26 mouse cellular contexts compared by ENCODE assay signal in the genomic region with DNA sequence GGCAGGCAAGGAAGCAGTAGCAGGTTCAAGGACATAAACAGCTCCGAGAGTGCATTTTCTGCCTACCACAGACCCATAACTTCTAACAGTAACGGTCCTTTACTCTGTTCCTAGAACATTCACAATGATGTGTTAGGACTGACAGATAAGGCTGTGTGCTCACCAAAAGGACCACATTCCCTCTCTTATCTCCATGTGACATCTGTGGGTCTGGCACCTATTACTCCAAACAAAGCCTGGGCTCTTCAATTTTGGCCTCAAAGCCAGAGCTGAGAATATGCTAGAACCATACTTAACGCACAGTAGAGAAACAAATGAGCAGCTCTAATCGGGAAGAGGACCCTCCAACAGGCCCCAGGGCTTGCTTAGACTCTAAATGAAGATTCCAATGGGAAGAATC. TPM values are rescaled to one million over a fixed set of nuclear protein-coding genes. Genes with fewer than 3 reads are reported as not detected.
DNase-seq lines count a peak whose midpoint lies in the region; ATAC-seq and TF ChIP-seq lines count a peak whose summit lies in the region.
"Had no signal": no experiment of that assay in that cellular context is flagged by ENCODE, and none has a peak within 500 bp of the region (broad histone marks: within the 10 kb centered on the region; RNA-seq: fewer than 3 reads in every experiment).

No protein-coding gene starts in this region.

- peaks cover 58% of the 10 kb centered on the region for H3K4me1 ChIP-seq in E14TG2a.4 (replicated peaks; ENCODE audit: low read depth, low read length)
- H3K4me1 ChIP-seq in MEL (ENCODE audit: control insufficient read depth in 1 of 2, insufficient read depth in 2 of 2, low read length in 2 of 2), result peaks cover 6 to 25% of the 10 kb centered on the region in 2 experiments; a peak in 3 of 4 replicates
- peaks cover 8% of the 10 kb centered on the region; the same call in 1 of the 2 replicates for H3K4me1 ChIP-seq in liver, postnatal 0 days (ENCODE audit: insufficient read depth)
- no peaks in the 10 kb centered on the region for H3K4me1 ChIP-seq in kidney, embryonic 14.5 days (ENCODE audit: control insufficient read depth, insufficient read depth, low read length)
- H3K4me1 ChIP-seq: embryonic facial prominence, embryonic 15.5 days had no signal

- no peak overlapping the region for H3K27ac ChIP-seq in MEL (ENCODE audit: control insufficient read depth, low read depth, low read length)
- H3K27ac ChIP-seq in liver, postnatal 0 days (ENCODE audit: low read depth), result no peak overlapping the region
- H3K27ac ChIP-seq in kidney, embryonic 14.5 days (ENCODE audit: low read depth, low read length), result no peak overlapping the region
- H3K27ac ChIP-seq: embryonic facial prominence, embryonic 15.5 days; forebrain, embryonic 10.5 days; heart, embryonic 13.5 days; hindbrain, embryonic 15.5 days had no signal

- no peak for TF ChIP-seq CTCF in E14TG2a.4 (conservative IDR thresholded peaks at IDR 0.05; ENCODE audit: low read length)
- no peak for TF ChIP-seq CTCF in MEL (IDR thresholded peaks at IDR 0.05 in 2 of 3, conservative IDR thresholded peaks at IDR 0.05 in 1 of 3; ENCODE audit: control insufficient read depth in 1 of 3, insufficient read depth in 1 of 3, low read depth in 2 of 3, low read length in 3 of 3, poor library complexity in 1 of 3, severe bottlenecking in 1 of 3)
- TF ChIP-seq CTCF in liver, postnatal 0 days (IDR thresholded peaks at IDR 0.05; ENCODE audit: low read depth), result no peak

- TF ChIP-seq RAD21 in MEL (IDR thresholded peaks at IDR 0.05; ENCODE audit: low read depth, low read length), result no peak

- no peaks in the 10 kb centered on the region for H3K9me3 ChIP-seq in E14TG2a.4 (ENCODE audit: low read length)
- no peaks in the 10 kb centered on the region for H3K9me3 ChIP-seq in MEL (replicated peaks; ENCODE audit: insufficient read depth, low read length)
- no peaks in the 10 kb centered on the region for H3K9me3 ChIP-seq in liver, postnatal 0 days (ENCODE audit: low read length)
- no peaks in the 10 kb centered on the region for H3K9me3 ChIP-seq in kidney, embryonic 14.5 days (ENCODE audit: control insufficient read depth, low read length)
- H3K9me3 ChIP-seq: embryonic facial prominence, embryonic 15.5 days; forebrain, embryonic 10.5 days; heart, embryonic 13.5 days; hindbrain, embryonic 15.5 days had no signal

- H3K79me2 ChIP-seq in MEL (ENCODE audit: control insufficient read depth, insufficient read depth, low read length, poor library complexity), result peaks cover 7% of the 10 kb centered on the region; the same call in 1 of the 2 replicates

- no peak for TF ChIP-seq POLR2A in MEL (IDR thresholded peaks at IDR 0.05; ENCODE audit: control insufficient read depth in 1 of 2, insufficient read depth in 1 of 2, low read depth in 1 of 2, low read length in 2 of 2, poor library complexity in 1 of 2)

- no peak for ATAC-seq in liver, postnatal 0 days
- ATAC-seq in kidney, embryonic 14.5 days (ENCODE audit: low FRiP score, low TSS enrichment), result no peak
- ATAC-seq: activated CD4-positive, CD25-positive, alpha-beta regulatory T cell, adult 4 months; CD4-positive, CD25-positive, alpha-beta regulatory T cell, adult 4 months; forebrain, embryonic 14.5 days had no signal

- WGBS in liver, postnatal 0 days (ENCODE audit: insufficient replicate concordance), result 41% methylated on average over 4 of the region's 4 CpGs
- WGBS in kidney, embryonic 14.5 days, result 72% methylated on average over 4 of the region's 4 CpGs

- H3K36me3 ChIP-seq in E14TG2a.4 (ENCODE audit: insufficient read depth, low read length), result no peaks in the 10 kb centered on the region
- H3K36me3 ChIP-seq in MEL (ENCODE audit: control insufficient read depth in 1 of 2, insufficient read depth in 2 of 2, low read length in 2 of 2), result peaks cover 0 to 13% of the 10 kb centered on the region in 2 experiments; a peak in 2 of 4 replicates
- no peaks in the 10 kb centered on the region for H3K36me3 ChIP-seq in liver, postnatal 0 days (replicated peaks; ENCODE audit: insufficient read depth, low read length)
- no peaks in the 10 kb centered on the region for H3K36me3 ChIP-seq in kidney, embryonic 14.5 days (ENCODE audit: control insufficient read depth, insufficient read depth, low read length)
- H3K36me3 ChIP-seq: embryonic facial prominence, embryonic 15.5 days; forebrain, embryonic 10.5 days; heart, embryonic 13.5 days; hindbrain, embryonic 15.5 days had no signal

- H3K27me3 ChIP-seq in E14TG2a.4 (ENCODE audit: insufficient read depth, low read length) (no peaks in the 10 kb centered on the region), MEL (ENCODE audit: control insufficient read depth in 1 of 2, insufficient read depth in 2 of 2, low read length in 2 of 2) (no peaks in the 10 kb centered on the region)
- no peaks in the 10 kb centered on the region for H3K27me3 ChIP-seq in liver, postnatal 0 days (ENCODE audit: insufficient read depth, low read length)
- H3K27me3 ChIP-seq in kidney, embryonic 14.5 days (ENCODE audit: control insufficient read depth, insufficient read depth, low read length), result no peaks in the 10 kb centered on the region
- H3K27me3 ChIP-seq: hindbrain, embryonic 15.5 days had no signal

- DNase-seq in 416B (ENCODE audit: low read depth) (peak; percentile 53), MEL (ENCODE audit: low read depth, low spot score) (no peak)
- no peak for DNase-seq in liver, postnatal 0 days
- no peak for DNase-seq in thymus, postnatal 25 days
- DNase-seq: adrenal gland, adult 2 months; adrenal gland, postnatal 25 days; B cell, adult 2 months; cerebellum, adult 2 months; cerebellum, postnatal 10 days; gastrocnemius, postnatal 36 days; heart, adult 11 months; heart, postnatal 36 days had no signal

- no peak for TF ChIP-seq EP300 in MEL (IDR thresholded peaks at IDR 0.05; ENCODE audit: low read depth in 1 of 2, low read length in 2 of 2)
- peak; percentile 32; the same call in 1 of the 2 replicates for TF ChIP-seq EP300 in liver, postnatal 0 days (IDR thresholded peaks at IDR 0.05; ENCODE audit: low read depth)

- H3K4me3 ChIP-seq in E14TG2a.4 (replicated peaks; ENCODE audit: low read length) (peak overlapping the region; percentile 50), MEL (ENCODE audit: control insufficient read depth in 1 of 2, insufficient read depth in 1 of 2, low read depth in 2 of 2, low read length in 2 of 2) (no peak overlapping the region)
- no peak overlapping the region for H3K4me3 ChIP-seq in liver, postnatal 0 days (ENCODE audit: low read depth, low read length)
- H3K4me3 ChIP-seq in kidney, embryonic 14.5 days (ENCODE audit: low read length), result no peak overlapping the region
- H3K4me3 ChIP-seq: embryonic facial prominence, embryonic 15.5 days; erythroblast, embryonic 14.5 days; forebrain, embryonic 10.5 days; heart, embryonic 13.5 days; hindbrain, embryonic 15.5 days had no signal

- H3K9ac ChIP-seq in MEL (ENCODE audit: control insufficient read depth, low read depth, low read length, poor library complexity, severe bottlenecking), result no peak overlapping the region
- no peak overlapping the region for H3K9ac ChIP-seq in liver, postnatal 0 days (replicated peaks)
- H3K9ac ChIP-seq in kidney, embryonic 14.5 days (ENCODE audit: low read depth, low read length), result no peak overlapping the region
- H3K9ac ChIP-seq: embryonic facial prominence, embryonic 15.5 days; heart, embryonic 13.5 days; hindbrain, embryonic 15.5 days had no signal

- H3K4me2 ChIP-seq in liver, postnatal 0 days (ENCODE audit: low read depth, low read length), result no peak overlapping the region
- H3K4me2 ChIP-seq in kidney, embryonic 14.5 days (replicated peaks; ENCODE audit: low read depth, low read length), result no peak overlapping the region
- H3K4me2 ChIP-seq: embryonic facial prominence, embryonic 15.5 days; heart, embryonic 13.5 days; hindbrain, embryonic 15.5 days had no signal

TF ChIP-seq in MEL, 35 proteins besides CTCF, POLR2A, EP300 and RAD21:
- TF ChIP-seq GATA1 (IDR thresholded peaks at IDR 0.05; ENCODE audit: low read depth, low read length) (peak; percentile 54), ETS1 (IDR thresholded peaks at IDR 0.05; ENCODE audit: low read depth, low read length) (peak; percentile 44; the same call in 1 of the 2 replicates), NELFE (IDR thresholded peaks at IDR 0.05; ENCODE audit: low read depth, low read length) (no peak)
TF ChIP-seq in MEL: peak in this region for 2.

RNA-seq across cellular contexts. Expression of gene Golm1, which starts 4.3 kb away (rescaled TPM):
- total RNA-seq in MEL (2012; rRNA removed), result 22.1 and 23.6 TPM in 2 replicates
- 10 to 100 TPM in 1 of 2 experiments, not detected in 1; 26.8 TPM for polyA plus RNA-seq in MEL (2012; ENCODE audit: insufficient read depth in 1 of 2, insufficient read length in 2 of 2, low read depth in 1 of 2, low replicate concordance in 2 of 2, missing spikeins in 1 of 2)
- polyA plus RNA-seq in liver, postnatal 0 days (2015; fragmentation: Nextera tagmentation; extraction: Ambion mirVana), result 10.3 and 13.0 TPM in 2 replicates
- 27.9 and 41.9 TPM in 2 replicates for polyA plus RNA-seq in kidney, embryonic 14.5 days (2014; fragmentation: Nextera tagmentation; extraction: Ambion mirVana)

RNA-seq across cellular contexts. Expression of gene 4921517D22Rik, which starts 14.0 kb away (rescaled TPM):
- not detected in 2 replicates for total RNA-seq in MEL (2012; rRNA removed)
- polyA plus RNA-seq in MEL (2012; ENCODE audit: insufficient read depth in 1 of 2, insufficient read length in 2 of 2, low read depth in 1 of 2, low replicate concordance in 2 of 2, missing spikeins in 1 of 2), result not detected
- polyA plus RNA-seq in liver, postnatal 0 days (2015; fragmentation: Nextera tagmentation; extraction: Ambion mirVana), result not detected in 2 replicates
- polyA plus RNA-seq in kidney, embryonic 14.5 days (2014; fragmentation: Nextera tagmentation; extraction: Ambion mirVana), result not detected in 2 replicates
- total RNA-seq: adrenal gland, adult 2 months; adrenal gland, postnatal 25 days; gastrocnemius, adult 8-10 months; gastrocnemius, postnatal 36 days; heart, postnatal 36 days had no signal
- polyA plus RNA-seq: adrenal gland, adult 2 months; CD4-positive, CD25-positive, alpha-beta regulatory T cell, adult 4 months; cerebellum, adult 2 months; embryonic facial prominence, embryonic 11.5 days; embryonic facial prominence, embryonic 15.5 days; erythroblast, embryonic 14.5 days; forebrain, embryonic 10.5 days; forebrain, embryonic 14.5 days; heart, embryonic 13.5 days; heart, postnatal 0 days; hindbrain, embryonic 11.5 days; hindbrain, embryonic 15.5 days had no signal

RNA-seq across cellular contexts. Expression of gene Spata31d1a, which starts 30.2 kb away (rescaled TPM):
- total RNA-seq in MEL (2012; rRNA removed), result not detected in 2 replicates
- under 1 TPM in 1 of 2 experiments, not detected in 1; 0.03 TPM for polyA plus RNA-seq in MEL (2012; ENCODE audit: insufficient read depth in 1 of 2, insufficient read length in 2 of 2, low read depth in 1 of 2, low replicate concordance in 2 of 2, missing spikeins in 1 of 2)
- polyA plus RNA-seq in liver, postnatal 0 days (2015; fragmentation: Nextera tagmentation; extraction: Ambion mirVana), result 0.02 and 0.15 TPM in 2 replicates
- 0.43 TPM in 1 of 2 replicates, not detected in the other for polyA plus RNA-seq in kidney, embryonic 14.5 days (2014; fragmentation: Nextera tagmentation; extraction: Ambion mirVana)
- total RNA-seq: adrenal gland, adult 2 months; adrenal gland, postnatal 25 days; gastrocnemius, adult 8-10 months; gastrocnemius, postnatal 36 days; heart, postnatal 36 days had no signal
- polyA plus RNA-seq: activated CD4-positive, CD25-positive, alpha-beta regulatory T cell, adult 4 months; adrenal gland, adult 2 months; CD4-positive, CD25-positive, alpha-beta regulatory T cell, adult 4 months; embryonic facial prominence, embryonic 11.5 days; erythroblast, embryonic 14.5 days; forebrain, embryonic 14.5 days; heart, embryonic 13.5 days; heart, postnatal 0 days; hindbrain, embryonic 15.5 days had no signal

RNA-seq across cellular contexts. Expression of gene Spata31d1b, which starts 32.2 kb away (rescaled TPM):
- total RNA-seq in MEL (2012; rRNA removed), result not detected in 2 replicates
- not detected for polyA plus RNA-seq in MEL (2012; ENCODE audit: insufficient read depth in 1 of 2, insufficient read length in 2 of 2, low read depth in 1 of 2, low replicate concordance in 2 of 2, missing spikeins in 1 of 2)
- not detected in 2 replicates for polyA plus RNA-seq in liver, postnatal 0 days (2015; fragmentation: Nextera tagmentation; extraction: Ambion mirVana)
- polyA plus RNA-seq in kidney, embryonic 14.5 days (2014; fragmentation: Nextera tagmentation; extraction: Ambion mirVana), result not detected in 2 replicates
- total RNA-seq: adrenal gland, adult 2 months; adrenal gland, postnatal 25 days; gastrocnemius, adult 8-10 months; gastrocnemius, postnatal 36 days; heart, postnatal 36 days had no signal
- polyA plus RNA-seq: activated CD4-positive, CD25-positive, alpha-beta regulatory T cell, adult 4 months; adrenal gland, adult 2 months; CD4-positive, CD25-positive, alpha-beta regulatory T cell, adult 4 months; cerebellum, adult 2 months; embryonic facial prominence, embryonic 11.5 days; erythroblast, embryonic 14.5 days; forebrain, embryonic 14.5 days; heart, embryonic 13.5 days; heart, postnatal 0 days; hindbrain, embryonic 11.5 days; hindbrain, embryonic 15.5 days had no signal

RNA-seq across cellular contexts. Expression of gene Spata31d1d, which starts 51.6 kb away (rescaled TPM):
- not detected in 2 replicates for total RNA-seq in MEL (2012; rRNA removed)
- polyA plus RNA-seq in MEL (2012; ENCODE audit: insufficient read depth in 1 of 2, insufficient read length in 2 of 2, low read depth in 1 of 2, low replicate concordance in 2 of 2, missing spikeins in 1 of 2), result not detected
- not detected in 2 replicates for polyA plus RNA-seq in liver, postnatal 0 days (2015; fragmentation: Nextera tagmentation; extraction: Ambion mirVana)
- polyA plus RNA-seq in kidney, embryonic 14.5 days (2014; fragmentation: Nextera tagmentation; extraction: Ambion mirVana), result not detected in 2 replicates
- total RNA-seq: adrenal gland, adult 2 months; adrenal gland, postnatal 25 days; gastrocnemius, adult 8-10 months; gastrocnemius, postnatal 36 days; heart, postnatal 36 days had no signal
- polyA plus RNA-seq: activated CD4-positive, CD25-positive, alpha-beta regulatory T cell, adult 4 months; adrenal gland, adult 2 months; CD4-positive, CD25-positive, alpha-beta regulatory T cell, adult 4 months; embryonic facial prominence, embryonic 11.5 days; embryonic facial prominence, embryonic 15.5 days; forebrain, embryonic 10.5 days; forebrain, embryonic 14.5 days; heart, embryonic 13.5 days; heart, postnatal 0 days; hindbrain, embryonic 11.5 days; hindbrain, embryonic 15.5 days had no signal
